Mouse (Mus musculus): ENCODE measurements around the gene Slc23a3.

Slc23a3 gene

DNA sequence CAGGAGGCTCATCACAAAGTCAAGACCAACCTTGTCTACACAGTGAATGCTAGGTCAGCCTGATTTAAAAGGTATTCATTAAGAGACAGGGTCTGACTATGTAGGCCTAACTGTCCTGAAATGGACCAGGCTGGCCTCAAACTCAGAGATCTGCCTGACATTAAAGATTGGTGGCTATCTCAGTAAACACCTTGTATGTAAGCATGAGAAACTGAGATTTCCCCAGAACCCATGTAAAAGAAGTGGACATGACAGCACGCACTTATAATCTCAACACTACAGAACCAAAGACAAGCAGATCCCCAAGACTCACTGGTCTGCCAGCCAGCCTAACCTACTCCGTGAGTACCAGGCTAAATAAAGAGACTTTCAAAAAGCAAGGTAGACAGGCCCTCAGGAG is 4.8 kb upstream of the Slc23a3 start:
- no peak for DNase-seq (ENCODE audit: low read depth)

DNA sequence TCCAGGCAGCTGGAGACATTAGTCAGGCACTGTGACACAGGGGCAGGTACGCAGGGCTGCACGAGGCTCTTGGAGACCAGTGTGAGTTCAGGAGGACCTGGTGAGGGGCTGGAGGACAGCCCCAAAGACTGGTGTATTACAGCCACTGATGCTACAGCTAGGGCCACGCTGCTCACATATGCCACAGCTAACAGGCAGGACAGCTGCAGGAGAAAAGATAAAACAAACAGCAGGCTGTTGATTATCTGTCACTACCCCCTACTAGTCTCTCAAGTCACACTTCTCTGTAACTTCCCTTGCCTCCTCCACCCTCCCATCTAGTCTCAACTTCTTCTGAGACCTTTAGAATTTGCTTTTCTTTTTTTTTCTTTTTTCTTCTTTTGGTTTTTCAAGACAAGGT is 3.0 kb upstream of the Slc23a3 start:
- DNase-seq (ENCODE audit: low read depth) = no peak

DNA sequence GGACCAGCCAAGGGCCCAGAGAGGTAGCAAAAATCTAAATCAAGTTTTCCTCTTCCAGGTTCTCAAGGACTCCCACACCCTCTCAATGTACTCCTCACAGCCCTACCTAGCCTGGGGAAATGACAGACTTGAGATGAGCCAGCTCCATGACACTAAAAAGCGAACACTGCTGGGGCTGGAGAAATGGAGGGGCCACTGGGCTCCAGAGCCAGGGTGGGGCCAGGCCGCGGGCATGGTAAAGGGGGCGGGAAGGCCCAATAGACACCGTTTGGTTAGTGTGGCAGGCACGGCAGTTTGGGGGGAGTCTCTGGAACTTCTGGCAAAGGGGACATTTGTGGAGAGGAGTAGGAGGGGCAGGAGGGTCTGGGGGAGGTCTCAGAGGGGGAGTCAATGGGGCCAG is 2.6 kb upstream of the Slc23a3 start:
- no peak for DNase-seq (ENCODE audit: low read depth)

DNA sequence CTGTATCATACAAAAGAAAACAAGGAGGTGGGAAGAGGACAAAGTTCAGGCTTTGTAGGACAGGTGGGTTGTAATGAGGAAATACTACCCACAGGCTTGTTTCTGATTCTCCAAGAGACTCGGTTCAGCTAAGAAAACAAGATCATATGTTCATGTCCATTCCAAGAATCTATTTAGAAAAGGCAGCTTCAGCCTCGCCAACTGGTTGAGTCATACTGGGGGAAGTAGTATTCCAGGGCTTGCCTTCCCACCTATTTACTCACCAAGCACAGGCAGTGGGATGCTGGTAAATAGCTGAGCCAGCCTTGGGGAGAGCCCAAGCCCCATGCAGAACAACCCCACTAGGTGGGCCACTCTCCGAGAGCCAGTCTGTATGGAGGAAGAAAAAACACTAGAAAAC is 5.0 kb downstream of the Slc23a3 start:
- no peak for DNase-seq (ENCODE audit: low read depth)

DNA sequence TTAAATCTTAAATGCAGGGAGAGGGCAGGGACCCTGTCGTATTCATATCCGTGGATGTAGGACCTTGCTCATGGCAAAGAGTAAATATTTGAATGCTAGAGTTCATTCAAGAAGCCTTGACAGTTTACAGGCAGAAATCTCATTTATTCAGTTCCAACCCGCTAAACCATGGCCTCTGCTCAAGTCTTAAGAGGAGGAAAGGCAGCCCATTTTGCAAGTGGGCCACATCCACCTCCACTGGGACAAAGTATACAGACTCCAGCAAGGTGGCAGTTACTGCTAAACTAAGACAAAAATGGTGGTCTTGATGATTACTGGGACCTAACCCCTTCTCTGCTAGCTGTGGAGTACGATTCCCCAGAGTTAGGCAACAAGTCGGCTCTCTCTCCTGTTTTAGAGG is 8.3 kb downstream of the Slc23a3 start:
- no peak for DNase-seq (ENCODE audit: low read depth)

DNA sequence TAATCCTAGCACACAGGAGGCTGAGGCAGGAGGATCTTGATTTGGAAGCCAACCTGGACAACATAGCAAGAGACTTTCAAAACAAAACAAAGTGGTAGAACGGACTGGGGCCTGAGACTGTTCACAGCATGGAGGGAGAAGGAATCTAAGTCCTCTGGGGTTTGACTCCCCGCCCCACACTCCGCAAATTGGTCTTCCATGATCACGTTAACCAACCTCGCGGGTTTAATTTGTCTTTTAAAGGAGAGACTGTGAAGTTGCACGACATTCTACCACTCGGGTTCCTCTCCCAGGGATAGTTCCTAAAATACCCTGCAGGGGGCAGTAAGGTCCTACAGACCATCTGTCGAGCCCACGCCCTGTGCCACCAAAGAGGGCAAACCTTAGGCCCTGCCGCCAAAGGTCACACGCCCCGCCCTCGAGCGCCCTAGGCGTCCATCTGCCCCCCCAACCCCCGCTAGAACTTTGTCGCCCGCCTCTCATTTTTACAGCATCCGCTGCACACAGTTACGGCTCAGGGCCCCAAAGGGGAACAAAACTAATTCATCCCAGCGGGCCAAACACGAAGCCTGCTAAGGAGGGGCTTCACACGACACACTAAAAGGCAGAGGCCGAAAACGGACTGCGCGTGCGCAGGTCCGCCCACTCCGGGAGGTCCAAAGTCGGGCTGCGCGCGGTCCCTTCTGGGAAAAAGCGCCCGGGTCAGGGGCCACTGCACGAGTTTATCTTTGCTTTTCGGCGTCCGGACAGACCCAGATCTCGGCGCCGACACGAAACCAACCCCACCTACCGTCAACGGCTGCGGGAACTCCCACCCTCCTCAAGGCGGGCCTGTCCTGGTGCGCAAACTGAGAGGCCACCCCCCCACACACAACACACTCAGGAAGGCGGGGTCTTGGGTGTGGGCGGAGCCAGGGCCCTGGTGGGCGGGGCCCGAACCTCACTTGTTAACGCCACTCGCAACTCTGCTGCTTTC is 9.1 kb downstream of the Slc23a3 start, which contains the start of gene Nhej1:
Nhej1 (minus strand) TSS at position 855 of the 976 bp plus-strand sequence.
- DNase-seq (ENCODE audit: low read depth) = peak; percentile 97

DNA sequence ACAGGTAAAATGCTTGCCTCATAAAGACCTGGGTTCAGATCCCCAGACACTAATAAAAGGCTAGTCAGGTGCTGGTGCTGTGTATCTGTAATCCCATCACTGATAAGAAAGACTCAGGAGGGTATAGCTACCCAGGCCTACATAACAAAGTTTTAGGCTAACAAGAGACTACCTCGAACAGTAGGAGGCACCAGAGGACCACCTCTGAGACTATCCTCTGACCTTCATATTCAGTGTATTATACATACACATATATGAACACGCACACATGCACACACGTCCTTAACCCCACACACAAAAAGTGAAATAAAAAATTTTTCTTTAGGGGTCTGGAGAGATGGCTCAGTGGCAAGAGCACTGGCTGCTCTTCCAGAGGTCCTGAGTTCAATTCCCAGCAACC is 11.5 kb downstream of the Slc23a3 start:
- DNase-seq (ENCODE audit: low read depth) = peak; percentile 74

Data from 416B (cell line).